Mouse (Mus musculus) heart, postnatal 0 days (tissue): ENCODE data around the gene Olfr1564. TPM values are rescaled to one million over a fixed set of nuclear protein-coding genes. Genes with fewer than 3 reads are reported as not detected.

Experiments
- polyA plus RNA-seq: library from polyadenylated mRNA; unstranded; fragments of >200 nt; fragmentation: Nextera tagmentation; extraction: Ambion mirVana; gene quantifications from 2 replicates; pipeline ENCODE4 v1.2.1, GENCODE M21; 2015
- total RNA-seq: library from RNA; depleted of rRNA; stranded (reverse); fragments of >200 nt; gene quantifications from 2 replicates; pipeline ENCODE4 v1.2.3, GENCODE M21; 2014; ENCODE audit warnings: low replicate concordance; rRNA removed

Olfr1564 gene
- total and polyA plus RNA-seq, 2 experiments from 2014 or later = not detected

Other genes with a start within 250 kb of the Olfr1564 start
- gene Zfp952, start 228.6 kb downstream of the Olfr1564 start, total RNA-seq = 1.7 and 2.7 TPM in 2 replicates
- gene Zfp952, start 228.6 kb downstream of the Olfr1564 start, polyA plus RNA-seq = 5.6 and 7.3 TPM in 2 replicates
- gene Zfp763, start 188.3 kb downstream of the Olfr1564 start, total RNA-seq = 1.9 and 3.3 TPM in 2 replicates
- gene Zfp763, start 188.3 kb downstream of the Olfr1564 start, polyA plus RNA-seq = 3.3 and 3.7 TPM in 2 replicates
- gene 4921501E09Rik, start 153.6 kb downstream of the Olfr1564 start, total RNA-seq = not detected in 2 replicates
- gene 4921501E09Rik, start 153.6 kb downstream of the Olfr1564 start, polyA plus RNA-seq = not detected in 2 replicates
- gene Zfp563, start 132.4 kb downstream of the Olfr1564 start, total RNA-seq = 2.3 and 4.0 TPM in 2 replicates
- 4.3 and 4.8 TPM in 2 replicates for gene Zfp563, start 132.4 kb downstream of the Olfr1564 start, polyA plus RNA-seq
- 1.0 TPM in 1 of 2 replicates, not detected in the other for gene Morc2b, start 82.0 kb downstream of the Olfr1564 start, total RNA-seq
- gene Morc2b, start 82.0 kb downstream of the Olfr1564 start, polyA plus RNA-seq = 0.03 and 0.18 TPM in 2 replicates
- gene Olfr55, start 53.2 kb downstream of the Olfr1564 start, total RNA-seq = not detected in 2 replicates
- gene Olfr55, start 53.2 kb downstream of the Olfr1564 start, polyA plus RNA-seq = not detected in 2 replicates
- gene Olfr239, start 30.4 kb downstream of the Olfr1564 start, total RNA-seq = not detected in 2 replicates
- not detected in 2 replicates for gene Olfr239, start 30.4 kb downstream of the Olfr1564 start, polyA plus RNA-seq
- 6.8 and 9.4 TPM in 2 replicates for gene Zfp955a, start 33.5 kb upstream of the Olfr1564 start, total RNA-seq
- gene Zfp955a, start 33.5 kb upstream of the Olfr1564 start, polyA plus RNA-seq = 12.0 and 13.0 TPM in 2 replicates
- gene Olfr63, start 43.0 kb upstream of the Olfr1564 start, total RNA-seq = not detected in 2 replicates
- not detected in 2 replicates for gene Olfr63, start 43.0 kb upstream of the Olfr1564 start, polyA plus RNA-seq
- gene Zfp955b, start 67.9 kb upstream of the Olfr1564 start, total RNA-seq = 3.4 and 6.4 TPM in 2 replicates
- gene Zfp955b, start 67.9 kb upstream of the Olfr1564 start, polyA plus RNA-seq = 8.2 and 10.4 TPM in 2 replicates
- 2.3 and 5.4 TPM in 2 replicates for gene Zfp81, start 137.2 kb upstream of the Olfr1564 start, total RNA-seq
- 3.4 and 3.6 TPM in 2 replicates for gene Zfp81, start 137.2 kb upstream of the Olfr1564 start, polyA plus RNA-seq
- 2.1 and 6.6 TPM in 2 replicates for gene Zfp101, start 173.0 kb upstream of the Olfr1564 start, total RNA-seq
- 3.4 and 3.8 TPM in 2 replicates for gene Zfp101, start 173.0 kb upstream of the Olfr1564 start, polyA plus RNA-seq
- not detected in 2 replicates for gene Actl9, start 211.2 kb upstream of the Olfr1564 start, total RNA-seq
- gene Actl9, start 211.2 kb upstream of the Olfr1564 start, polyA plus RNA-seq = not detected in 2 replicates